Mouse (Mus musculus): ENCODE results near the gene Prkx.

Gene Prkx

DNA sequence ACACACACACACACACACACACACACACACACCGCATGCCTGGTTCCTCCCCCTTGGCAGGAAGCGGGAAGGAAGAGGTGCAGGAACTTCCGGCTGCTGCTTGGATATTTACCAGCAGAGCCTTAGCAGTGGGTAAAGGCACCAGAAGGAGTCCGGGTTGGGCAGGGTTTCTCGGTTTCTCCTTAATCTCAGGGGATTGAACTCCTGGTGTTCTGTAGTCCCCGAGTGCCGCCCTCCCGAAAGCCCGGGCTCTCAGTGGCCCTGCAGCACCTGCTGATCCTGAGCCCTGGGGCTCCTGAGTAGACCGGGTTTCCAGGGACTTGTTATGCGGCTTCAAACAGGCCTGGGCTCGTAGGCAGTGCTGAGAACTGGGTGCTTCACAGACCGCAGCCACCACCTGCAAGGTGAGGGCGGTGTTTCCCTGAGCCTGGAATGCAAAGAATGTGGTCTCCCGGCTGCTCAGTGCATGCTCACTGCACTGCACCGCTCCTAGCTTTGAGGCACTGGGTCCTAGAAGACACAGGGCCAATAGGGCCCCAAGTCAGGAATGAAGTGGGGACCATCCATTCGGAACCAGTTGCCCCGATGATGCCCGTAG, at the start of gene Prkx:
Prkx (minus strand) TSS at position 41 of the 598 bp plus-strand sequence.
- DNase-seq = peak; percentile 10

DNA sequence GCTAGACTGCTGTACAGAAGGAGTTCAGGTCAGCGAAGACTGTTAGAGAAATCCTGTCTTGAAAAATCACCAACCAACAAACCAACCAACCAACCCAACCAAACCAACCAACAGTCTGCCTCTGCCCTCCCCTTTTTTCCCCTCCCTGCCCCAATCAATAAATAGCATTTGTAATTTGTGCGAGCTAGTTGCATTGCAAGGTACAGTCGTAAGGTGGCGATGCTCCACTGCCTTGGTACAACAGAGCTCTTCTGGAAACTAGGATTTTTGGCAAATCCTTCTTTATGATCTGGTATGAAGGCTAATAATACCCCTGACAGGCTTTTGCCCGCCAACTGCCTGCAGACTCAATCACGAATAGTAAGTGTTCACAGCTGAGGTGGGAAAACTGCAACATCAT, 16.0 kb upstream of the Prkx start:
- peak; percentile 28 for DNase-seq

DNA sequence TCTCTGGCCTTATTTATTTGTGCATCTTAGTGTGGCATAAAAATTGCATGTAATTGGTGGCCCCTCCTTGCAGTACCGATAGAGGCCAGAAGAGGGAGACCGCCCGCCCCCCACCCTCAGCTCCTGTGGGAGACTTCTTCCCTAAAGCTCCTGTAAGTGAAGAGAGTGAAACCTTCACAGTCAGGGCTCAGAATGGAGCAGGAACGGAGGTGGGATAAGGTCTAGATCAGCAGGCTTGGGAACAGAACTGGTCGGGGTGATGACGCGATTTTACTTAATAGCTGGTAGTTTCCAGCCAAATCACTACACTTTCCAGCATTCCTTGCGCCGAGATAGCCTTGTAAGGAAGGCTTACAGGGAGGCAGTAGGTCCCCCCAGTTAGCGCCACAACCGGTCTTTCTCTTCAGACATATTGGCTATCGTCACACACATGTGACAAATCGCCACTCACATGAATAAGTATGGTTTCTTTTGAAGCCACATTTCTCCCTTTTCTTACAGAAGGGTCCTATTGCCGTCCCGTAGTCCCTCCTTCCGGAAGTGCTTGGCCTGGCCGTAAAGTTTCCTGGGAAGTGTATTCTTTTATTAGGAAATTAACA, 14.6 kb upstream of the Prkx start:
- peak; percentile 57 for DNase-seq

DNA sequence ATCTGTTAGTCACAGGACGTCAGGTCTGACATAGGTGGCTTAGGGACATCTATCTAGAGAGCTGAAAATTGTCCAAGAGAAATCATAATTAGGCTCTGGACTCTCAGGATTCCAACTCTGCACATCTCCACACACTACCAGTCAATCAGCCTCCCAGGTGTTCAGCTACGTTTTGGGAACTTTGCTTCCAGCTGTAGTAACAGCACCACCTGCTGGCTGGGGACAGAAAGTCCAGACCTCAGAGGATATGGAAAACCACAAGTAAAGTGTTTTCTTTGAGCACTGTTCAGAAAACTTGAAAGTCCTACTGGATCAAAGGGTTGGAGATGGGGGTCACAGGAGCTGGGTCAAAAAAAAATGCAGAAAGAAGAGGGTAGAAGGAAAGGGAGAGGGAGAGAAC, 12.5 kb upstream of the Prkx start:
- no peak for DNase-seq

DNA sequence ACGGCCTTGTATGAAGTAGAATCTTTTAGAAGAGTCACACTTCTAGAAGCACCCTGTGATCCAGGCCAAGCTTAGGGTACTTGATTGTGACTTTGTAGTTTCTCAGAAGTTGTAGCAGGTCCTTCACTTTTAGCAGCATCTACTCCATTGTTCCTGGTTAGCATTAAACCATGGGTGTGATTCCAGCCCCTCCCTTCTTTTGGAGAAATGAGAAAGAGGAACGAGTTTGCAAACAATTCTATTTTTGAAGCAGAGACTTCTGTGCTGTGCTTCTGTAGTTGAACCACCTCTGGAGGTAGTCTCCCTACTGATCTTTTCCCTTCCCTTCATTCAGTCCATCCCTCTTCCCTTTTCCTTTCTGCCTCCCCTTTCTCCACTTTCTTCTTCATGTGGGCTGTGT, 6.2 kb upstream of the Prkx start:
- no peak for DNase-seq

DNA sequence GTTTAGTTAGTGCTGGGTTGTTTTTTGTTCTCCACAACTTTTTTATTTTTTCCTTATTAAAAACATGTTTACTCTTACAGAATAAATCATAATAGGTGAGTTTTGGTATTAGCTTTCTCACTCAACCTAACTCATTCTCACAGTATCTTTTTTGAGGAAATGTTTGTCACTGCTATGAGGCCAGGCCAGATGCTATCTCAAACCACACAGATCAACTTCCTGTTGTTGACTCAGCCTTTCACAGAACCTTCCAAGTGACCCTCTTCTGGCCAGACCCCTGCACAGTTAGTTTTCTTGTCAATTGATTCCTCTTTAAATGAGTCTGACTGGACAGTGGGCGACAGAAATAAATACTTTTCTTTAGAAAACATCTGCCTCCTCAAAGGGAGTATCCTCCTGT, 5.5 kb upstream of the Prkx start:
- no peak for DNase-seq

DNA sequence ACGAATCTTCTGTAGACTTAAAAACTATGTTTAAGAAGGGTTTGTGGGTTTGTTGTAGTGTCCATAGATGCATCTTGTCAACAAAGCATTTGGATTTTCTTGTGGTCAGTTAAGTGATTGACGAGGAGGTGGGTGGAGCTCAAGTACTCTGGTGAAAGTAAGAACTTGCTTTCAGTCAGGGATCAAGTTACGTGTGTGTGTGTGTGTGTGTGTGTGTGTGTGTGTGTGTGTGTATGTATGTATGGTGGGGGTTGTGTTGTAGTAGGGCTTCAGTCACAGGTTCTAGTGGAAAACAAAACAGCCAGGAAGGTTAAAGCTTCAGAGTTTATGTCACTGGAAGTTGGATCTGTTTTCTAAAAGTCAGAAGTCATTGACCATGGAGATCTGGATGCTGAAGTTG, 3.5 kb upstream of the Prkx start:
- no peak for DNase-seq

DNA sequence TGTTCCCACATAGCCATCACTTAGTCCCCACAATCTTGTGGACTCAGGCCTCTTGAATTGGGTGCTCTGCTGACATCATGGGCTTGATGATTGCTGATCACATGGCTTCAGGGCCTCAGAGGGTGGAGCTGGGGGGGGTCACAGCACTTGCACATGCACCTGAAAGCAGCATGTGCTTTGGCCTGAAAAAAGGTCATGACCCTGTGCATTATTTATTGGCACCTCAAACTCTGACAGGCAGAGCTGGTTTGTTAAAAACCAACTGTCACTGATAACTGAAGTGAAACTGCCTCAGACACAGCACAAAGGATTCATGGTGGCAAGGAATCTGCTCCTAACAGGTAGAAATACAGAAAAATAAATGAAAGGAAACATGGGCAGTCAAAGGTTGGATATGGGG, 1.7 kb upstream of the Prkx start:
- no peak for DNase-seq

DNA sequence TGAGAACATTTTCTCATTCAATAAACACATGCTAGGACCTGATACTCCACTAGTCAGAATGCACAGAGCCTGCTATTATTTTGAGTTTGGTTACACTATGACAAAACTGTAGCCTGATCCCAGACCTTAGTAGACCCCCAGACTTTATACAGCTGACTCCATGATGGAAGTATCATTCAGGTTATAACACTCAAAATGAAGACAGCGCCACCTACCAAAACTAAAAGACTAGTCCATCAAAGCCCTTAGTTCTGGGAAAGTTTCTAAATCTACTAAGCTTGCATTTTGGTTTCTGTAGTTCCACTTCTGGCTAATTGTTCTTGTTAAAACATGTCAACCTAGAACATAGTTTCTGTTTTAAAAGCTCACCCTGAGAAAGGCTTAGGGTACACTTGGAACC, 838 bp upstream of the Prkx start:
- DNase-seq = no peak

DNA sequence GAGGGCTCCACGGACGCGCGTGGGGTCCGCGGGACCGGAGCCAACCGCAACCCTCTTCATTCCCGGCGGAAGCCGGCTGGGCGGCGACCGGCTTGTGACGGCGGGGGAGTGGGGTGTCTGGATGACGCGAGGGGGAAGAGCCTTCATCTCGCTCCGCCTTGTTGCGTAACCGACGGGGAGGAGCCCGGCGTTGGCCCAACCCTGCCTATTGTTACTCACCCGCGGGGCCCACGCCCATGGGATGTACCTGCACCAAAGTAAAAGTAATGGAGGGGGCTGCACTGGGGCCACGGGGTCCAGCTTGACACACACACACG, 262 bp downstream of the Prkx start:
- DNase-seq = peak; percentile 91

DNA sequence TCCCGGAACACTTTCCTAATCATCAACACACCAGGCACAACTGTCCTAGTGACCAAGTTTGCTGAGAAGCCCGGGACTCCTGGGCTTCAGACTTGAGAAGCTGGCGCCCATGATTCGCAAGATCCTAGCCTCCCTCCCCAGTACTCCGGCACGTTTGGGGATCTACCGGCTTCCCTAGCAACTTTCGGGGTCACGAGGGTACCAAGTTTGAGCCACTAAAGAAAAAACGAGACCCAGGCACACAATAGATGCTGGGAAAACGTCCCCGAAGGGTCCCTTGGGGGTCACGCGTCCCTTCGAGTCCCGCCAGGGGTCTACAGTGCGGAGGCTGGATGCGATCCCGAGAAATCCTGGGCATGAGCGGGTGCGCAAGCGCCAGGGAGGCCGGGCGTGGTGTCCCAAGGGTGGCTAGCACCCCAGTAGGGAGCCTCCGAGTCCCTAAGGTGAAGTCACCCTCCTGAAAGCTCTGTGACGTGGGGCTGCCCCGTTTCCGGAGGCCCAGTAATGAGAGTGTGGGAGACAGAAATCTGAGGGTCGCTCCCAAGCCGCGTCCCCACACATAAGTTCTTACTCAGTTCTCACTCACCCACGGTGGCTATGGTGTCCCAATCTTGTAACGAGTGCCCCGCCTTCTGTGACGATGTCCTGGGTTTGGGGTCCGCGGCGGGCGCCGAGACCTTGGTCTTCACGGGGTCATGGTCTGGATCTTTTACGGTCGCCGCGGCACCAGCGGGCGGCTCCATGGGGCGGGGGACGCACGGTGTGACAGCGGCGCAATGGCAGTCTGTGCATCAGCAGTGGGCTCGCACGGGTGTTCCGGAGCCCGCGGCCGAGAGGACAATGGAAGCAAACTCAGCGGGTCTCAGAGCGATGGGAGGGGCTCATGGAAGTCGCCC, 868 bp downstream of the Prkx start:
- DNase-seq = peak; percentile 16

DNA sequence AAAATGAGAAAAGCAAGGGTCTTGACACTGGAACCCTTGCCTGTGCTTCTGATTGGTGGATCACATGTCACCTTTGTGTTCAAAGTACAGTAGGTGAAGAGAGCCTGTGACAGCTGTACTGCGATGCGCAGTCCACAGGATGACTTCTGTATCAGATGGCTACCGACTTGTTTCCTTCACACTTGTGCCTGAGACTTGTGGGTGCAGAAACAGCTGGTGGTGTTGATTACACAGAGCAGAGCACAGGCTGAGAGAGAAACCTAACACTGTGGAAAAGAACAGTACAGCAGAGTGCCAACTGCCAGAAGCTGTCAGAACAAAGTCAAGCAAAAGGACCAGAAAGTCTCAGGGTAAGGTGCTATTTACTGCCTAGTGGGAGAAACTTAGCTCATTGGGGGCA, 7.4 kb downstream of the Prkx start:
- DNase-seq = peak; percentile 37

DNA sequence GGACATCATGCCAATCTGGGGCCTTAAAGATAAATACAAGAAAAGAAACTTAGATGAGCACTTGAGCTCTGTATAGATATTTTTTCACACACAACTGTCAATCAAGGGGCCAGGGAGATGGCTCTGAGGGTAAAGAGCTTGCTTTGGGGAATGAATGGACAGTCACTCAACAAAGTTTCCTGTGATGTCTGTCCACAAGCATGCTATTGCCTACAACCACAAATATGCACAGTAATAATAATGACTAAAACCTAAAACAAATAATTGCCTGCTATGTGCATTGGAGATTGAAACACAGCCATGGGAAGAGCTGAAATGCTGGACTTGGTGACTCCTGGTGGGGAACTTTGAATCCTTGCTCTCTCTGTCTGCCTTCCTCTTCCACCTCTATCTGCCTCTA, 9.7 kb downstream of the Prkx start:
- no peak for DNase-seq

DNA sequence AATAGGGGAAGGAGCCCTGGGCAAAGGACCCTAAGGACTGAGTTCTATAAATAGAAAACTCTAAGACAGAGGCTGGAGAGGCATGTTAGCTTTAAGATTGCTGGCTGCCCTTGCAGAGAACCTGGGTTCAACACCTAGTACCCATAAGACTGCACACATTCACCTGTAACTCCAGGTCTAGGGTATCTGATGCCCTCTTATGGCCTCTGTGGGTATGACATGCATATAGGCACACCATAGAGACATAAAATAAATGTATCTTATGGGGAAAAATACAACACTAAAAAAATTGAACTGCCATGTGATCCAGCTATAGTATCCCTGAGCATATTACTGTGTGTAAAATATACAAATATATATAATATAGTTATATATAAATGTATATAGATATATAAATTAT, 18.3 kb downstream of the Prkx start:
- DNase-seq = no peak

DNA sequence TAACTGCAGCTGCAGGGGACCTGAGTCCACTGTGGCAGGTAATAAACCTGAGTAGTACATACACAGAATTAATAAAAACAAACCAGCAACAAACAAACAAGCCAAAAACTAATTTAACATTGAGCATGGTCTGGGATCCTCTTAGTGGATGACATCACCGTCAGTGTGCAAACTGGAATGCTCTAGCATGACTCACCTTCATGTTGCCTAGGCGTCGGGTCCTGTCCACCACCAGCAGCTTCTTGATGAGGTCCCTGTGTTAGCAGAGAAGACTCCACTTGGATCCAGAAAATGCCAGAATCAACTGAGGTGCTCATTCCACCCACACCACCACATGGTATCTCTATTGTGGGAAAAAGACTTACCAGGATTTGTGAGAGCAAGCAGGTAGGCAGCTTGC, 30.9 kb downstream of the Prkx start:
- no peak for DNase-seq

DNA sequence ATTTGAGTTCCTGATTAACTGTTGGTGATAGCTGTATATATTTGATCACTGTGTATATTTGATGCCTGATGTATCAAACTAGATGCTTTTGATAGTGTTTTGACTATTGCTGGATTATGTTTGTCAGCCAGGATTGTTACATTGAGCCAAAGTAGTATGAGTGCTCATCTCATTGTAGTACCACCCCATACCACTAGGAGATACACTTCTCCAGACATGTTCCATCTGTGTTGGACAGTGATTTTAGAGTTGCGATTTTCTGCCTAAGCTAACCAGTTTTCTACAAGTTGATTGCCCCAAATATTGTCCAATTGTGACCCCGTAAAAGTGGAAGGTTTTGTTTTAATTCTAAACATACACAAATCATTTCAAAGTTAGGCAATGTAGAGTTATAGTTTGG, 51.8 kb downstream of the Prkx start:
- DNase-seq = no peak

DNA sequence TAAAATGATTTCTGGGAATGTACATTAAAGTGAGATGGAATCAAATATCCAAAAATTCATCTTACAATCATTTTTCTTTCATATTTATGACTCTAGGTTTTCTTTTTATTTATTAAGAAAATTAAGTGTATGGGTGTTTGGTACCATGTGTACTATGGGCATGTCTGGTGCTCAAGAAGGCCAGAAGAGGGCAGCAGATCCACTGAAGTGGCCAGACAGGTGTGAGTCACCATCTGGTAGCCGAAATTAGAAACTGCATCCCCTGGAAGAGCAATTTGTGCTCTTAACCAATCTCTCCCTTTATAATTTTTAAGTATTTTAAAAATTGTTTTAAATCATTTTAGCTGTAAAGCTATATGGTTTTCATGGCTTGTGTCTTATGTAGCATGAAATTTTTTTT, 54.7 kb downstream of the Prkx start:
- peak; percentile 11 for DNase-seq

DNA sequence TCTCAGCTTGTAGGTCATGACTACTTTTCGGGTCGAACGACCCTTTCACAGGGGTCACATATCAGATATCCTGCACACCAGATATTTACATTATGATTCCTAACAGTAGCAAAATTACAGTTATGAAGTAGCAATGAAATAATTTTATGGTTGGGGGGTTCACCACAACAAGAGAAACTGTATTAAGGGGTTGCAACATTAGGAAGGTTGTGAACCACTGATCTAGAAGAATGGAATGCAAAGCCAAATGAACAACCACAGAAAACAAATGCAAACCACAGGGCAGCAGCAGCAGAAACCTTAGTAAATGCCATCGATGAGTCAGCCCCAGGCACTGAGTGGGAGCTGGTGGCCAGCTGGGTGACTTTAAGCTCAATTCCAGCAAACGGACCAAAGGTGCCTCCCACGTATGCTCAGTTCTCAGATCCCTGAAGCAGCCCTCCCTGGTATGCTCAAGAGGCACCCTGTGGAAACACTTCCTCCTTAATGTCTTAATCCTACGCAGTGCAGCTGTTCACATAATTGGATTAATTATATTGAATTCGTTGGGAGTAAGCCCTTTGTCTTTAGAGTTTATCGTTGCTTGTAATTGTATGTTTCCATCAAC, 62.0 kb downstream of the Prkx start:
- no peak for DNase-seq

DNA sequence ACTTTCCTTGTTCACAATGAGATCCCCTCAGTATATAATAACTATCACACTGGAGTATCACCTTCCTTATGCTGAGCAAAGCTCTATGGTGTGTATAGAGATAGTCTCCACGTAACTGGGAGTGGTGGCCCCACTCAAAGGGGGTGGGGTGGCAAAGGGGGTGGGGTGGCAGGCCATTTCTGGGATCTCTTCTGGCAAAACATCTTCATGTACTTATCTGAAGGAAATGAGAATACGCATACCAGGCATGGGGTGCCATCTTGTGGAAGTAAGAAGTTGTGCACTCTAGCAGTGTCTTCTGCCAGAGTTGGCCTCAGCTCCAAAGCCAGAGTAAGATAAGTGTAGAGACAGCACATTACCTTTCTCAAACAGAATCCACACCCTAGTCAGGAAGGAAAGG, 75.8 kb downstream of the Prkx start:
- peak; percentile 8 for DNase-seq

Data from right cerebral cortex, adult 18-20 months (tissue).